Mouse (Mus musculus): ENCODE data around the gene Sec63.

Sec63 gene

DNA sequence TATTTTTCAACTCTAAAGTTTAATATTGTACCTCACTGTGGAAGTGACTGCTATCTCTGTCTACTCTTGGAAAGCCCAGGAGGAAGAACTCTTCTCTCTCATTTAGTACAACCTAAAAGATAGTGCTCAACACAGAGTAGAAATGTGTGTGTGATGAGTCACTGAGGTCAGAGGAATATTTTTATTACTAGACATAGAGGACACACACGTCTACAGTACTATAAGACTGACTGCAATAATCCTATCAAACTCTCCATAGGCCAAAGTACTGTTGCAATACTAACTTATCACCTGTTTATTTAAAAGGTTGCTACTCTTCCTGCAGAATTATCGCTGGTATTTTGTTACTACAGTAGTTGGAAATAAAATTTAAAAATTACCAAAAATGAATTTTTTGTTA is 68.7 kb downstream of the Sec63 start:
- no peak for DNase-seq (ENCODE audit: low spot score in 2 of 2)

DNA sequence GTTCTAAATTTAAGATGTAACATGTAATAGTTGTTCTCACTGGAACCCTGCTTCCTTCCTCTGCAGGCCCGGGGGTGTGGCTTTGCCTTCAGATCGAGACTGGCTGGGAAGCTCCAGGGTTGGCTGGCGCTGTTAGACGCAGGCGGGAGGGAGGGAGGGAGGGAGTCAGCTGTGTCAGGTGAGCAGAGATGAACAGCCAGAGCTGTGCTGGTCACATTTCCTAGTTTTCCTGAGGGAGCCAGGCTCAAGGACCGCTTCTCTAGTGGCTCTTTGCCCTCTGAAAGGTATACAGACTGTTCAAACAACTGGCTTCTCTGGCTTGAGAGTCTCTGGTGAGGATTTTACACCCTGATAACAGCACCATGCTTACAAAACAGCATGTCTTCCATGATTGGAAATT is 69.1 kb downstream of the Sec63 start:
- DNase-seq (ENCODE audit: low spot score in 2 of 2): no peak

DNA sequence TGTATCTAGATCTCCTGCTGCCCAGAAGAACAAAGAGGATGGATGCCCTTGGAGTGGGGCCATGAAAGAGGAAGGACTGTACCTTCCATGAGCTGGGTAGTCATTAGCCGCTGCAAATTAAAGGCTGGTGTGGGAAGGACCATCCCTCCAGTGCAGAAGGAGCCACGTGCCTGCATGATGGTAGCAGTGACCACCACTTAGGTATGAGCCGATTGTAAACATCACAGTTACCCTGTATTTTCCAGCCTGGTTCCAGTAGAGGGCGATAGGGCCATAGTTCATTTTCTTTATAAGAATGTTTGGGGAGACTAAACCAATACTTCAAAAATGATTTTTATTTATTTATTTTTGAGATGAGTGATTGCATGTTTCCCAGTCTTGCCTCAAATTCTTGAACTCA is 71.4 kb downstream of the Sec63 start:
- no peak for DNase-seq (ENCODE audit: low spot score in 2 of 2)

DNA sequence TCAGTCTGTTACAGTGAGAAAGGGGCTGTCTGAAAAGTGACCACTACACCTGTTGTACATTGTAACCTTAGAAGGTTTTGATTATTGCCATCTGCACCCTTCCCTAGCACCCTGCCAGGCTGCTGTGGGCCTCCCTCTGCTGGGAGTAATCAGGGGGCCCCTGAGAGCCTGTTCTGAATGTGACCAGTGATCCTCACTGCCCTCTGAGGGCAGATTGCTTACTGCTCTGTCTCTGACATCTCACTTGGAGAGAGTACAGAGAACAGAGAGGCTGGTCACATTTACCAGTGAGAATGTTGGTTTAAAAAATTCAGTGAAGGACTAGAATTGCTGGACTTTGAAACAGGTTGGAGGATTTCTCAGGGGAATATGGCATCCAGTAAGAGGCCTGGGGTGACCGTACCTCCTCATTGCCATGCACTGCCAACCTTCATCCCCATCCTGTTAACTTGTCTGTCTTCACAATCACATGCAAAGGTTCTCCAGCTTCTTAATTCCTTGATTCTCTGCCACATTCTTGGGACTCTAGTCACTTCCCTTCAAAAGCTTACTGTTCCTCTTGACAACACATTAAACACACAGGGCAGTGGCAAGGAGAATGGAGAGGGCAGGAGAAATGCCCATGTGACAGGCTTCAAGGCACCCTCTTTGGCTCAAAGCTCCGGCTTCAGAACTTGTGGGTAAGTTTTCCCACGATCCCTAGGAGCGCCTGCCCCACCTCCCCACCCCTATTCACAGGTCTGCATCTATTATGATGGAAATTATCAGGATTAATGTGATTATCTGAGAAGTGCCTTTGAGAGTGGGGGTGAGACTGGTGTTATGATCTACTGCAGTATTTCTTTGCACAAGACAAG is 72.8 kb downstream of the Sec63 start:
- DNase-seq (ENCODE audit: low spot score in 2 of 2): no peak

DNA sequence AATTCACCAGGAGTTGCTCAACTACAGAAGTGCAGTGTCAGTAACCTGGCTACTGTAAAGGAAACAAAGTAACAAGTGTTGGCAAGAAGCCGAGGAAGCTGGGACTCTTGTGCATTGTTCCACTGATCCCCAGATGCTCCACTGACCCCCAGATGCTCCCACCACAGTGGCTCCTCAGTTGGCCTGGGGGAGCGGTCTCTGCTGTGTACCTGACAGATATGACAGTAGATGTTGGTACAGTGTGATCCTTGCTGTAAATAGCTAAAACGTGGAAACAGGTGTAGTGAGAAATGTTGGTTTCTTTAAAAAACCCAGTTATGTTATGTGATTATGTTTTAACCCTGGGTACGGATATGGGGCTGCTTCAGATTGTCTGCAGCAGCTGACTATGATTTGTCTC is 76.8 kb downstream of the Sec63 start:
- DNase-seq (ENCODE audit: low spot score in 2 of 2): no peak

- no peak for DNase-seq (ENCODE audit: low spot score in 2 of 2)
Observed at GRCm38 (mm10) chr10:42838736-42839135, 77.4 kb downstream of the Sec63 start.

DNA sequence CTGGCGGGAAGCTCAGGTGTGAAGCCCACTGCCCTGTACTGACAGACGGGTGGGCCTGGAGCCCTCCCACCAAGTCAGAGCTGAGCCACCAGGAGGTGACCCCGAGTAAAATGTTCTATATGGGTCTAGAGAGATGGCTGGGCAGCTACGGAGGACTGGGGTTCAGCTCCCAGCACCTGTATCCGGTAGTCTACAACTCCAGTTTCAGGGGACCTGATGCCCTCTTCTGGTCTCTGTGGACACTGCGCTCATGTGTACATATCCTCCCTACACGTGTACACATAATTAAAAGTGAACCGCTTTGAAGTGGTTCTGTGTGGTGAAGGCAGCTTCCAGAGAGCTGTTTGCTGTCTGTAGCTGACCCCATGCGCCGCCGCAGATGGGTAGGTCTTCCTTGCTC is 78.7 kb downstream of the Sec63 start:
- no peak for DNase-seq (ENCODE audit: low spot score in 2 of 2)

- DNase-seq (ENCODE audit: low spot score in 2 of 2): no peak
Observed at GRCm38 (mm10) chr10:42841531-42842195, 80.4 kb downstream of the Sec63 start.

- peak in 1 of 2 experiments; percentile 52 for DNase-seq (ENCODE audit: low spot score in 2 of 2)
Observed at GRCm38 (mm10) chr10:42842358-42842757, 81.1 kb downstream of the Sec63 start.

- no peak for DNase-seq (ENCODE audit: low spot score in 2 of 2)
Observed at GRCm38 (mm10) chr10:42843416-42843815, 82.1 kb downstream of the Sec63 start.

DNA sequence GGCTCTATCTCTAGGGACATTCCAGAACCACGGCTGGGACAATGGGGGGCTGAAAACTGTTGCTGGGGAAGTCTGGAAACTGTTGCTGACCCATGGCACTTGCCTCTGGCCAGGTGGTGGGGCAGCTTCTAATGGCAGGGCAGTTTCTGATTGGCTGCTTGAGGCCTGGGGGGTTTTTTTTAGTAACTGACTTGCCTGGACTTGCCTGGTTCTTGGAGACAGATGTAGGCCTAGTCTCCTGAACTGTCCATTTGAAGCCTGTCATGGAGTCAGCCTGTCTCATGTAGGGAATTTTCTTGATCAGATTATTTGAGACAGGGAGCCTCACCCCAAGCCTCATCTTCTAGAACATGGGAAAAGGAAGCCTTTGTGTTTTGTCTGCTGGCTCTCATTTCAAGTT is 84.2 kb downstream of the Sec63 start:
- DNase-seq (ENCODE audit: low spot score in 2 of 2): no peak

DNA sequence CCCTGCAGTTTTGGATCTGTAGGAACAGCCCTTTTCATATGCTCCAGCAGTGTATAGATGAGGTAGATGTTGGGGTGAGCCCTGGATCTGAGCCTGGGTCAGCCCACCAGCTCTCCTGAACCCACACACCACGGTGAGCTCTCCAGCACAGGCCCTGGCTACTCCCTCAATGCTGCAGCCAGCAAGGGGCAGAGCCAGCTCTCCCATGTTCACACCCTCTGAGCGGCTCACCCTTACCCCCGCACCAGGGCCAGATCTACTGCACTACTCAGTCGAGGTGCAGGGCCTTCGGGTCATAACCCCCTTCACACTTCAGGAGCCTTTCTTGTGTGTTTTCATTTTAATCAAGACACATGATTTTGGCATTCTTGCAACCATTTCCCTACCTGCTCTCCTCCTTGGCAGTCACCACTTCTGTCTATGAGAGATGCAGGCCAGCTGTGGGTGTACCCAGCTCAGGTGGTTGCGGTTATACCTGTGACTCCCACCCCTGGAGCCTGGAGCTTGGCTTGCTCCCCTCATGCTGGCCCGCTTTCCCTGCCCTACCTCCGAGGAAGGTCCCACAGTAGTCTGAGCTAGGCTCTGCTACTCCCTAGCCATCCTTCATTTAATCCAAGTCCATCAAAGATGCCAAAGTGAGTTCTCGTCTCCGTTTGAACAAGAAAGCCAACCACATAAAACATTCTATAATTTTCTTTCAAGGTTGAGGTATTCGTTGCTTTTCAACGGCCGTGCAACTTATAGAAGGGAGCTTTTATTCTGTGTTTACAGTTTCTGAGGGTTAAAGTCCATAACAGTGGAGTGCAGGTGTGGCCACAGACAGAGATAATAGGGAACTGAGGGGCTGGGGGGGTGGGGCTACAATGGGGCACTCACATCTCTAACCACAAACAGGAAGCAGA is 87.1 kb downstream of the Sec63 start:
- DNase-seq (ENCODE audit: low spot score in 2 of 2): no peak

DNA sequence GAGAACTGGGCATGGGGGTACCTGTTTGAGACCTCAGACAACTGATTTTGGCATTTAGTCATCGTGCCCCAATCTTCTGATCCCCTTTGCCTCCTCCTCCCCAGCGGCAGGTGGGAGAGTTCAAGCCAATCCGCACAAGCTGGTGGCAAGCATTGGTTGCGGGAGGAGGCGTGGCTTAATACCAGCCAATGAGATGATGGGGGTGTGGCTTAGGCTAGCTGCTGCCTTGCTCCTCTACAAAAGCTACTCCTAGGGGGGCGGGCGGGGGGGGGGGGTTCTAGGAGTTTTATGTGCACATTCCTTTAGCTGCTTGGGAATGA is 87.7 kb downstream of the Sec63 start:
- no peak for DNase-seq (ENCODE audit: low spot score in 2 of 2)

GRCm38 (mm10) chr10:42854838-42855237 is 93.5 kb downstream of the Sec63 start:
- DNase-seq (ENCODE audit: low spot score in 2 of 2): no peak

DNA sequence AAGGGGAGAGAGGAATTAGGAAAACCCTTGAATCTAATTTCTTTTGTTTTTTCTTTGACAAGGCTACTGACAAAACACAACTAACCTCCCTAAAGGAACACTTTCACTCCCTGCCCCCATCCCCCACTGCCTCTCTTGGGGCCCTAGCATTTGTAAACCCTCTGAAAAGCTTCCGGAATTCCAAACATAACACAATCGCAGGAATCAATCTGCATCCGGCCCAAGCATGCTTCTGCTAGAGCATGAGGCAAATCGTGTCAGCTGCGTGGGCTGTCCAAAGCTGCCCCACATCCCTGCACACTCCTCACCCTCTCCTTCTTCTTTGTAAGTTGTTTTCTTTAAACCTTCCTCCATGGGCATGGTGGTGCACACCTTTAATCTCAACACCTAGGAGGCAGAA is 94.0 kb downstream of the Sec63 start:
- no peak for DNase-seq (ENCODE audit: low spot score in 2 of 2)

GRCm38 (mm10) chr10:42856574-42856973 is 95.3 kb downstream of the Sec63 start:
- DNase-seq (ENCODE audit: low spot score in 2 of 2): no peak

DNA sequence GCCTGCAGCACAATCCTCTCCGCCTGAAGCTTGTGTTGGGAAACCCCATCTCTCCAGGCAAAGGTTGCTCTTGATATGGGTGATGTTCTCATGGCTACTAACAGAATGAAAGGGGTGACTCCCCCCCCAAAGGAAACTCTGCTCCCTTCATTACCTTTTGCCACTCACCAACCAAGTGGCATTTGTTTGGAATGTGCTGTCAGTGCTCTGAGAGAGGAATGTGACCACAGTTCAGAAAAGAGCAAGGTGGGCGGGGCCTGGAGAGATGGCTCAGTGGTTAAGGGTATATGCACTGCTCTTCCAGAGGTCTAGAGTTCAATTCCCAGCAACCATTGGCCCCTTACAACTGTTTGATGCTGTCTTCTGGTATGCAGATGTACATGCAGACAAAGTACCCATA is 95.7 kb downstream of the Sec63 start:
- DNase-seq (ENCODE audit: low spot score in 2 of 2): no peak

DNA sequence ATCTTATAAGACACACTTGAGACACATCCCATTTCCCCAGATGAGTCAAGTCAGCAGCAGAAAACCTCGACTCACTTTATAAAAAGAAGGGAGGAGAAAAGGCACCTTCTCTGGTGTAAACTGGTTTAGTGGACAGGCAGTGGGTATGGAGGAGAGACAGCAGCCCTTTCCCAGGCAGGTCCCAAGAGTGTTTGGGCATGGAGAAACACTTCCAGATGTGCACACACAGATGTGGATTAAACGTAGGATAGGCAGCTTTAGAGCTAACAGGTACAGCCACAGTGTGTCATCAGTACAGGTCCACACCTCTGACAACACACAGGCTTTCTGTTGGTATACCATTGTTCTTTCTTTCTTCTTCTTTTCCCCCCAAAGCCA is 98.5 kb downstream of the Sec63 start:
- no peak for DNase-seq (ENCODE audit: low spot score in 2 of 2)

DNA sequence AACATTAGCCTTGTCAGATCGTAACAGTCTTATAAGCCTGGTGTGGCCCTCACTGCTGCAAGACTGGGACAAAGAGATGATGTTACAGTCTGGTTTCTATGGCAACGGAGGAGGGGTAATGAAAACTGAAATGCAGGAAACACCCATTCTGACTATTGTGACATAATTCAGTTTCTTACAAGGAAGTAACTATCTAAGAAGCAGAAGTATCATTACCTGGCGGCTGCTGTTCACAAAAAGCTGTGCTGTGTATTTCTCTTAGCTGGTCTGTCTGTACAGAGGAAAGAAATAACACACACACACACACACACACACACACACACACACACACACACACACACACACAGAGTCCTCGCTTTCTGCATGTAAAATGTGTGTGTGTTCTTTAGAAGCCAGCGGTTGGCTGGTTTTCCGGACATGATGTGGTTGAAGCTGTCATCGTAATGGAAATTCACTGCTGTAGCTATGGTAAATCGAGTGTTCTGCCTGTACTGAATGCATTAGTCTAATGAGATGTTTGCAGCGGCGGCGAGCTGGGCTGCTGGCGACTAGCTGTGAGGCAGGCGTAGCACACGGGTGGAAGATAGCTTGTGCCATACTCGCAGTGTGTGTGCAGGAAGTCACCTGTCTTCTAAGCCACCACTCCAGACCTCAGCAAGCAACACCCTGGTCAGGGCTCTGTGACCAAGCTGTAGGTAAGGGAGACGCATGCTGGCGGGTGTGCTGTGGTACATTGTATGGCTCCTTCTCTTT is 99.0 kb downstream of the Sec63 start, which contains the start of gene Scml4:
Scml4 (plus strand) TSS at position 212 of the 753 bp plus-strand sequence.
- peak; percentile 28 for DNase-seq (ENCODE audit: low spot score in 2 of 2)

GRCm38 (mm10) chr10:42861446-42861845 is 100.2 kb downstream of the Sec63 start:
- no peak for DNase-seq (ENCODE audit: low spot score in 2 of 2)

- no peak for DNase-seq (ENCODE audit: low spot score in 2 of 2)
Observed at GRCm38 (mm10) chr10:42862102-42862740, 100.9 kb downstream of the Sec63 start.

Measured in frontal cortex, postnatal 14 days (tissue).